Mouse (Mus musculus) thymus, postnatal 14 days (tissue): ENCODE data around the gene Dync1li1.

Experiments
- DNase-seq: peaks from one replicate; pipeline ENCODE4 v3.0.0; 2021

Gene Dync1li1

GRCm38 (mm10) chr9:114731011-114731755 is 42.6 kb downstream of the Dync1li1 start, which contains the start of gene Cmtm6:
TSS of gene Cmtm6 (plus strand) at chr9:114731116.
- DNase-seq = peak; percentile 99

- DNase-seq = peak; percentile 47
Observed at GRCm38 (mm10) chr9:114731871-114732682, 43.5 kb downstream of the Dync1li1 start.

GRCm38 (mm10) chr9:114733238-114733637 is 44.6 kb downstream of the Dync1li1 start:
- no peak for DNase-seq

- DNase-seq = no peak
Observed at GRCm38 (mm10) chr9:114736442-114736841, 47.9 kb downstream of the Dync1li1 start.

- no peak for DNase-seq
Observed at GRCm38 (mm10) chr9:114740336-114740735, 51.7 kb downstream of the Dync1li1 start.

- DNase-seq = peak; percentile 34
Observed at GRCm38 (mm10) chr9:114742731-114743130, 54.1 kb downstream of the Dync1li1 start.

GRCm38 (mm10) chr9:114745163-114745562 is 56.6 kb downstream of the Dync1li1 start:
- DNase-seq = no peak

- no peak for DNase-seq
Observed at GRCm38 (mm10) chr9:114745654-114746053, 57.1 kb downstream of the Dync1li1 start.

GRCm38 (mm10) chr9:114747012-114747411 is 58.4 kb downstream of the Dync1li1 start:
- DNase-seq = no peak

- no peak for DNase-seq
Observed at GRCm38 (mm10) chr9:114747466-114747865, 58.9 kb downstream of the Dync1li1 start.

GRCm38 (mm10) chr9:114751582-114751981 is 63.0 kb downstream of the Dync1li1 start:
- no peak for DNase-seq

GRCm38 (mm10) chr9:114752311-114752710 is 63.7 kb downstream of the Dync1li1 start:
- DNase-seq = no peak

- peak; percentile 98 for DNase-seq
Observed at GRCm38 (mm10) chr9:114752863-114753484, 64.4 kb downstream of the Dync1li1 start.

- DNase-seq = no peak
Observed at GRCm38 (mm10) chr9:114758272-114758671, 69.7 kb downstream of the Dync1li1 start.

- no peak for DNase-seq
Observed at GRCm38 (mm10) chr9:114758801-114759200, 70.2 kb downstream of the Dync1li1 start.

- no peak for DNase-seq
Observed at GRCm38 (mm10) chr9:114759886-114760285, 71.3 kb downstream of the Dync1li1 start.

- DNase-seq = no peak
Observed at GRCm38 (mm10) chr9:114760353-114760752, 71.8 kb downstream of the Dync1li1 start.

GRCm38 (mm10) chr9:114761848-114762247 is 73.3 kb downstream of the Dync1li1 start:
- no peak for DNase-seq

- peak; percentile 77 for DNase-seq
Observed at GRCm38 (mm10) chr9:114763341-114763740, 74.8 kb downstream of the Dync1li1 start.

GRCm38 (mm10) chr9:114767030-114767429 is 78.4 kb downstream of the Dync1li1 start:
- DNase-seq = no peak

- DNase-seq = no peak
Observed at GRCm38 (mm10) chr9:114767507-114767906, 78.9 kb downstream of the Dync1li1 start.

GRCm38 (mm10) chr9:114768066-114768465 is 79.5 kb downstream of the Dync1li1 start:
- DNase-seq = no peak

- DNase-seq = peak; percentile 56
Observed at GRCm38 (mm10) chr9:114770224-114770623, 81.6 kb downstream of the Dync1li1 start.
